Mouse (Mus musculus) gastrocnemius, adult 2 months (tissue): ENCODE measurements at regions not wholly inside any gene's neighbourhood (a gene's known extent, or its start where the extent isn't known, plus 50 kb on each side); places are given as distances from the start of the nearest gene placed in this dataset.

Source experiments
- DNase-seq: peaks from one replicate; pipeline ENCODE4 v3.0.0; 2022
- H3K27ac ChIP-seq: fragments of 200-600 bp; 2 replicates; pipeline ENCODE4 v1.8.1; 2022; ENCODE audit warnings: mild to moderate bottlenecking
- H3K4me3 ChIP-seq: fragments of 200-600 bp; 2 replicates; pipeline ENCODE4 v1.8.1; 2022; ENCODE audit warnings: mild to moderate bottlenecking, moderate library complexity
- CTCF ChIP-seq: fragments of 200-600 bp; IDR thresholded peaks from 2 replicates; pipeline ENCODE4 v1.8.1; 2022; ENCODE audit warnings: antibody characterized with exemption, mild to moderate bottlenecking, moderate library complexity
- intact Hi-C: fragments of 180-260 bp; cut with DNase I; formaldehyde crosslinking; loops from one replicate; pipeline ENCODE4 v1.15.1; 2025

DNA sequence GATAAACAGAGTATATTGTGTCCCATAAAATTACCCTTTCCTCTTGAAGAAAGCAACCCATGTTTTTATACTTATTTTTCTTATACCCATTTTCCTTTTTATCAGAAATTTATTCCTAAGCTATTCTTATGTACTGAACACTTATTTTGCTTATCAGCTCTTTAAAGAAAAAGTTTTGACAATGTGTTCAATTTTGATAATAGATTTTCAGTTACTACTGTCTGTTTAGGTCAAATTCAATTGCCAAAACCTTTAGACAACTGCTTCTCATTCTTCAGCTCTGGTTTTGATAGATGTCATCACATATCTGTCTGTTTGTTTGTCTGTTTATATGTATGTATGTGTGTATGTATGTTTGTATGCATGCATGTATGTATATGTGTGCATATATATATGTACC, 117.8 kb upstream of the Hapln1 start:
- H3K4me3 ChIP-seq, result no peak overlapping the region
- no peak for TF ChIP-seq CTCF
- no peak overlapping the region for H3K27ac ChIP-seq
- DNase-seq, result no peak
- intact Hi-C loops, result no loop called here

GRCm38 (mm10) chr13:89423491-89423890, 116.1 kb upstream of the Hapln1 start:
- no peak for DNase-seq
- Histone ChIP-seq H3K4me3 (no peak overlapping the region), H3K27ac (no peak overlapping the region)
- intact Hi-C loops, result no loop called here
- no peak for TF ChIP-seq CTCF

DNA sequence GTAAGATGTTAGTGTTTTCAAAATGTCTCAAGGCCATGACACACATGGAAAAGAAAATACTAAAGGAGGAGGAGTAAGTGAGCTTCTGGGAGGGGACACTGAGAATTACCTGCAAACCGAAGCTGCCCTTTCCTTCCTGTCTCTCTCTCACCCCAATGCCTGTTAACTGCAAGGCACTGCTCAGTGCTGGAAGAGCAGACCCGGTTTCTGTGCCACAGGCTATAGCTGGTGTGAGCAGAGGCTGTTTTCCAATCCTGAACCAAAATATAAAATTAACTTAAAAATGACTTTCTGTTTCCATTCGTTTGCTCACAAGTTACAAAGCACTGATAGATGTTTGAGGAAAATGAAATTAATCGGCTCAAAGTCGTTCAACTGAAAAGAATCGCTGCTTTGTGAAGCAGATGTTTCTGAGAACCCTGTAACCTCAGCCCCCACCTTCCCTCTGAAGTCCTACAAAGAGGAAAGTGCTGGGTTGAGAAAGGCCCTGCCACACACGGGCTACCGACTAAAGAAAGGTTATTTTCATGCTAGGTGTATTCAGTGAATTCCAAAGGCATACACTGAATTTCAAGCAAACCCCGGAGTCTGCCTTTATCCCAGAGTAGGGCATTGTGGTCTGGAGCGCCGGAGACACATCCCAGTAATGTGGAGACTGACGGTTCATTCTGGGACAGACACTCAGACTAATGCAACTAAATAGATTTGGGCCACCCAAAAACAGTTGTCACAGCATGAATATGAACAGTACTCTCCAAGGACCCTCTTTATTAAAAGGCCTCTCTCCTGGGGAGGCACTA, 111.1 kb upstream of the Hapln1 start:
- intact Hi-C loops, result no loop called here
- no peak for TF ChIP-seq CTCF
- no peak overlapping the region for H3K27ac ChIP-seq
- no peak for DNase-seq
- H3K4me3 ChIP-seq, result no peak overlapping the region

DNA sequence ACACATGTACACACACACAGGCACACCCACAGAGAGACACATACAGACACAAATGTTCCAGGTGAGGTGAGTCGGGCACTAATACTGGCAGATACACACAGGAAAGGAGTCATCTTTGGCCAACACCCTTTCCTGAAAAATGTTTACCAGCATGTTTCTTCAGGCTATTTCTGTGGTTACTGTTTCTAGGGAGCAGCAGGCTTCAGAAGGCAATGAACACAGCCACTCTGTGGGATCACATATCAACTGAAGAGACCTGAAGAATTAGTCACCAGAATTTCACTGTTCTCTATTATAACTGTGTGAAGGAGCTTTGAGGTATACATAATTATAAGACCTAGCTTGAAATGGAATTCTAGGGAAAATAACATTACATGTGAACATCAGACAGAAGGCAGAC, 94.7 kb upstream of the Hapln1 start:
- TF ChIP-seq CTCF, result no peak
- intact Hi-C loops, result no loop called here
- no peak overlapping the region for H3K4me3 ChIP-seq
- no peak for DNase-seq
- H3K27ac ChIP-seq, result no peak overlapping the region

- Histone ChIP-seq H3K4me3 (no peak overlapping the region), H3K27ac (no peak overlapping the region)
- intact Hi-C loops, result no loop called here
- DNase-seq, result no peak
- no peak for TF ChIP-seq CTCF
Measured at GRCm38 (mm10) chr13:89453819-89454218, 85.8 kb upstream of the Hapln1 start.

DNA sequence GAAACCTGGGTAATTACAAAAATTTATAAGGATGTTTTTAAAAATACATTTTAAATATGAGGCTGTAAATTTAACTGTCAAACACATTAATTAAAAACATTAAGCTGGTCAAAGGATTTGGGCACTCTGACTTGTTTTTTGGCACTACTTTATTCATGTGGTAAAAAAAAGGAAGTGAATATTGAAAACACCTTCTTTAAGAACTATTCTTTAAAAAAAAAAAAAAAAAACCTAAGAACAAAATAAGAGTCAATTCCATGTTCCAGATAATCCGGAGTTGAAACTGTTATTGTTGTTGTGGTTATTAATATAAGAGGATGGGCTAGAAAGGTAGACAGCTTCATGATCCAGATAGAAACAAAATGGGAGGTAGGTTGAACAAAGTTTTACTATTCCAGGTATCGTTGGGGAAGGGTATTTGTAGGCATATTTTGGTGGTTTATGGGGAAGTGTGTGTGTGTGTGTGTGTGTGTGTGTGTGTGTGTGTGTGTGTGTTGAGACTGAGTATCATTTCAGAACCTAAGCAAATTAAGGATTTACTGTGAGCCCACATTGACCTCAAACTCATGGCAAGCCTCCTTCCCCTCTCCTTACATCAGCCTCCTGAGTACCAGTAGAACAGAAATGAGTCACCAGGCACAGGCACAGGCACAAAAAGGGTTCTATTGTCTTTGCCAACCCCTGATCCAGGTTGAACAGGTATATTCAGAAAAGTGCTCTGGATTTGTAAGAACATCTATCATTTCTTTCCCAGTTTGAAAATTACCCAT, 85.2 kb upstream of the Hapln1 start:
- no peak for DNase-seq
- no peak overlapping the region for H3K4me3 ChIP-seq
- intact Hi-C loops, result no loop called here
- H3K27ac ChIP-seq, result no peak overlapping the region
- no peak for TF ChIP-seq CTCF

- H3K27ac ChIP-seq, result no peak overlapping the region
- no peak for DNase-seq
- H3K4me3 ChIP-seq, result no peak overlapping the region
- intact Hi-C loops, result no loop called here
- no peak for TF ChIP-seq CTCF
Measured at GRCm38 (mm10) chr13:89463746-89464145, 75.8 kb upstream of the Hapln1 start.
